9 mouse cellular contexts compared by ENCODE assay signal in genomic region chr5:77074914-77075313, GRCm38 (mm10). TPM values are rescaled to one million over a fixed set of nuclear protein-coding genes. Genes with fewer than 3 reads are reported as not detected.
A peak's percentile ranks its signal among the peaks of the same experiment; 100 is the strongest.
DNase-seq lines count a peak whose midpoint lies in the region; ATAC-seq lines count a peak whose summit lies in the region.
"Had no signal": no experiment of that assay in that cellular context is flagged by ENCODE, and none has a peak within 500 bp of the region (broad histone marks: within the 10 kb centered on the region; RNA-seq: fewer than 3 reads in every experiment).

No protein-coding gene starts in this region.

- H3K4me1 ChIP-seq in forebrain, embryonic 10.5 days, result no peaks in the 10 kb centered on the region
- no peaks in the 10 kb centered on the region for H3K4me1 ChIP-seq in midbrain, embryonic 11.5 days (ENCODE audit: control insufficient read depth, insufficient read depth, low read length)

- ATAC-seq in midbrain, embryonic 11.5 days (ENCODE audit: low FRiP score), result no peak

- no peak overlapping the region for H3K4me3 ChIP-seq in forebrain, embryonic 10.5 days
- no peak overlapping the region for H3K4me3 ChIP-seq in midbrain, embryonic 11.5 days (ENCODE audit: low read depth, low read length)

- no peak overlapping the region for H3K4me2 ChIP-seq in midbrain, embryonic 11.5 days

- H3K27ac ChIP-seq in forebrain, embryonic 10.5 days, result no peak overlapping the region
- H3K27ac ChIP-seq in midbrain, embryonic 11.5 days (ENCODE audit: low read depth, low read length), result no peak overlapping the region

- 91% methylated on average over 2 of the region's 2 CpGs for WGBS in forebrain, embryonic 10.5 days
- 96% methylated on average over 2 of the region's 2 CpGs for WGBS in midbrain, embryonic 11.5 days

- no peaks in the 10 kb centered on the region for H3K36me3 ChIP-seq in forebrain, embryonic 10.5 days (replicated peaks)
- H3K36me3 ChIP-seq in midbrain, embryonic 11.5 days (ENCODE audit: control insufficient read depth, insufficient read depth, low read length), result no peaks in the 10 kb centered on the region

- intact Hi-C loops in heart, postnatal 25 days (cut with DNase I), result no loop called here

- 0 out of 2 replicates have a peak, but pooled peaks cover 4% of the 10 kb centered on the region for H3K27me3 ChIP-seq in forebrain, embryonic 10.5 days (ENCODE audit: poor library complexity, severe bottlenecking)
- no peaks in the 10 kb centered on the region for H3K27me3 ChIP-seq in midbrain, embryonic 11.5 days (ENCODE audit: control insufficient read depth, insufficient read depth, low read length)

- peaks cover 12% of the 10 kb centered on the region; the same call in 1 of the 2 replicates for H3K9me3 ChIP-seq in forebrain, embryonic 10.5 days
- no peaks in the 10 kb centered on the region for H3K9me3 ChIP-seq in midbrain, embryonic 11.5 days (ENCODE audit: control insufficient read depth, low read length)

- no peak overlapping the region for H3K9ac ChIP-seq in midbrain, embryonic 11.5 days (ENCODE audit: low read length)

- peak; percentile 39 to 57 for DNase-seq in layer of hippocampus, adult 18-20 months (ENCODE audit: low spot score in 2 of 2)
- no peak for DNase-seq in layer of hippocampus, postnatal 10 days (ENCODE audit: low spot score in 2 of 2)
- peak; percentile 85 for DNase-seq in brain, adult 2 months (ENCODE audit: low read depth, low spot score)
- DNase-seq in heart, postnatal 25 days (ENCODE audit: low spot score), result peak; percentile 61
- peak; percentile 57 for DNase-seq in right cerebral cortex, postnatal 14 days
- DNase-seq in thymus, postnatal 4 days, result no peak
- DNase-seq in forebrain, embryonic 10.5 days (ENCODE audit: extremely low spot score, low spot score), result no peak
- no peak for DNase-seq in midbrain, embryonic 11.5 days (ENCODE audit: low spot score, missing footprints)

RNA-seq across cellular contexts. Expression of gene Hopx, which starts 40.0 kb away (rescaled TPM):
- total RNA-seq in layer of hippocampus, adult 18-20 months (2021), result 10 to 100 TPM; 82.2 to 84.9 TPM
- total RNA-seq in layer of hippocampus, postnatal 10 days (2021), result 10 to 100 TPM; 76.6 to 77.1 TPM
- 100 to 1,000 TPM; 402 to 442 TPM for total RNA-seq in heart, postnatal 25 days (2021)
- polyA plus RNA-seq in forebrain, embryonic 10.5 days (2016; fragmentation: Nextera tagmentation; extraction: Ambion mirVana), result 0.23 and 0.55 TPM in 2 replicates
- 0.37 TPM in 1 of 2 replicates, not detected in the other for polyA plus RNA-seq in midbrain, embryonic 11.5 days (2014; fragmentation: Nextera tagmentation; extraction: Ambion mirVana)

RNA-seq across cellular contexts. Expression of gene Thegl, which starts 59.1 kb away (rescaled TPM):
- 1 to 10 TPM in 1 of 2 experiments, under 1 TPM in 1; 0.97 to 1.1 TPM for total RNA-seq in layer of hippocampus, adult 18-20 months (2021)
- total RNA-seq in layer of hippocampus, postnatal 10 days (2021), result 1 to 10 TPM; 2.4 to 3.2 TPM
- not detected for total RNA-seq in heart, postnatal 25 days (2021)
- 0.25 and 0.26 TPM in 2 replicates for polyA plus RNA-seq in forebrain, embryonic 10.5 days (2016; fragmentation: Nextera tagmentation; extraction: Ambion mirVana)
- not detected in 2 replicates for polyA plus RNA-seq in midbrain, embryonic 11.5 days (2014; fragmentation: Nextera tagmentation; extraction: Ambion mirVana)
- total RNA-seq: neutrophil, adult 5-6 weeks had no signal

Comparison
In these comparisons a context has a peak if more than half of its experiments do, and no peak if none do; other contexts are left out.
1. DNase-seq: peak in layer of hippocampus, adult 18-20 months (2 of 2), brain, adult 2 months (single experiment), heart, postnatal 25 days (single experiment) and right cerebral cortex, postnatal 14 days (single experiment); none in layer of hippocampus, postnatal 10 days (0 of 2), thymus, postnatal 4 days (single experiment), forebrain, embryonic 10.5 days (single experiment) and midbrain, embryonic 11.5 days (single experiment).
2. RNA of gene Hopx, which starts 40.0 kb away (total RNA-seq): 402 to 442 TPM in heart, postnatal 25 days; 82.2 to 84.9 TPM in layer of hippocampus, adult 18-20 months and 76.6 to 77.1 TPM in layer of hippocampus, postnatal 10 days; every median in the first group is over 4 times any median in the second.